Mouse (Mus musculus) liver, embryonic 16.5 days (tissue): Measurements from ENCODE around the gene Hexa. TPM values are rescaled to one million over a fixed set of nuclear protein-coding genes. Genes with fewer than 3 reads are reported as not detected.

Experiments
- ATAC-seq: fragments of 200-750 bp; cut with Nextera tagmentation; 2 replicates; pipeline ENCODE4 v1.8.0; 2017; ENCODE audit warnings: low read depth, mild to moderate bottlenecking, moderate number of reproducible peaks, moderate library complexity
- H3K27ac ChIP-seq: fragments of 300-500 bp; sonication (generic); 2 replicates; pipeline ENCODE4 v1.5.1; 2014; ENCODE audit warnings: mild to moderate bottlenecking, low read length
- H3K27me3 ChIP-seq: fragments of 300-500 bp; sonication (generic); 2 replicates; pipeline ENCODE4 v1.6.1; 2014; ENCODE audit warnings: low read depth, low read length, mixed read lengths; ENCODE audit not compliant: control insufficient read depth, insufficient read depth
- H3K36me3 ChIP-seq: fragments of 300-500 bp; sonication (generic); 2 replicates; pipeline ENCODE4 v1.6.1; 2014; ENCODE audit warnings: mild to moderate bottlenecking; ENCODE audit not compliant: control insufficient read depth, insufficient read depth
- H3K4me1 ChIP-seq: fragments of 300-500 bp; sonication (generic); 2 replicates; pipeline ENCODE4 v1.6.1; 2014; ENCODE audit warnings: low read depth, low read length, mixed read lengths; ENCODE audit not compliant: control insufficient read depth
- H3K4me2 ChIP-seq: fragments of 300-500 bp; sonication (generic); 2 replicates; pipeline ENCODE4 v1.6.1; 2014; ENCODE audit warnings: low read depth, low read length, mixed read lengths
- H3K4me3 ChIP-seq: fragments of 300-500 bp; sonication (generic); 2 replicates; pipeline ENCODE4 v1.5.1; 2014; ENCODE audit warnings: low read depth, mild to moderate bottlenecking, low read length
- H3K9ac ChIP-seq: fragments of 300-500 bp; sonication (generic); 2 replicates; pipeline ENCODE4 v1.6.1; 2014; ENCODE audit warnings: low read depth, low read length
- H3K9me3 ChIP-seq: fragments of 300-500 bp; sonication (generic); replicated peaks from 2 replicates; pipeline ENCODE4 v1.6.1; 2016; ENCODE audit warnings: low read length; ENCODE audit not compliant: control insufficient read depth
- WGBS: fragments of 180-500 bp; shearing (Covaris S2); extraction: QIAGEN DNeasy Blood & Tissue Kit; methylation state at CpG from one replicate; pipeline ENCODE4 v1.1.7; 2014; ENCODE audit not compliant: insufficient replicate concordance; 5-methylcytosine and 5-hydroxymethylcytosine counted together
- polyA plus RNA-seq: library from polyadenylated mRNA; unstranded; fragments of >200 nt; fragmentation: Nextera tagmentation; extraction: Ambion mirVana; gene quantifications from 2 replicates; pipeline ENCODE4 v1.2.1, GENCODE M21; 2015

Gene Hexa
- polyA plus RNA-seq, 1 experiment from 2014 or later: 38.7 TPM

DNA sequence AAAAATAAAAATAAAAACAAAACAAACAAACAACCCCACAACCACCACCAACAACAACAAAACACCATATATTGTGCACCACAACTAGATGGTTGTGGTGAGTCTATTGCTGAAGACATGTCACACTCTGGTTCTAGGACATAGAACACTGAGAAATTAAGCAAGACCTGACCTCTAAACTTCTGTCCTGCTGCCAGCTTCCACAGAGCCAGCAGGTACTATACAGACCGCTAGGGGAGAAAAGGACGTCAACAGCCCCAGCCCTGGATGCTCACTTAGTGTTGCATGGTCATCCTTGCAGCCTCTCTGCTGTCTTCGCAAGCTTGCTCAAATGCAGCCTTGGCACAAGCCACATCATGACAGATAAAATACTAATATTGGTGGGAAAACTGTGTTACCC lies 11.8 kb upstream of the Hexa start:
- 55% methylated on average over 3 of the region's 3 CpGs for WGBS

GRCm38 (mm10) chr9:59528274-59528673 lies 11.1 kb upstream of the Hexa start:
- no peaks in the 10 kb centered on the region for H3K27me3 ChIP-seq
- H3K36me3 ChIP-seq: no peaks in the 10 kb centered on the region
- no peak overlapping the region for H3K4me2 ChIP-seq
- 51% methylated on average over 2 of the region's 2 CpGs for WGBS
- no peak overlapping the region for H3K27ac ChIP-seq
- H3K4me3 ChIP-seq: no peak overlapping the region
- no peak for ATAC-seq
- H3K4me1 ChIP-seq: no peaks in the 10 kb centered on the region
- H3K9me3 ChIP-seq: no peaks in the 10 kb centered on the region
- H3K9ac ChIP-seq: no peak overlapping the region

More for the DNA sequence above, 11.8 kb upstream of the Hexa start:
- Histone ChIP-seq H3K9me3 (no peaks in the 10 kb centered on the region), H3K4me2 (no peak overlapping the region), H3K27me3 (no peaks in the 10 kb centered on the region), H3K27ac (no peak overlapping the region), H3K9ac (no peak overlapping the region), H3K4me3 (no peak overlapping the region), H3K36me3 (no peaks in the 10 kb centered on the region), H3K4me1 (no peaks in the 10 kb centered on the region; the same call in 1 of the 2 replicates)
- no peak for ATAC-seq

GRCm38 (mm10) chr9:59531645-59532044 lies 7.7 kb upstream of the Hexa start:
- Histone ChIP-seq H3K27ac (no peak overlapping the region), H3K36me3 (no peaks in the 10 kb centered on the region), H3K9me3 (no peaks in the 10 kb centered on the region), H3K27me3 (no peaks in the 10 kb centered on the region; the same call in 1 of the 2 replicates), H3K4me2 (no peak overlapping the region), H3K9ac (no peak overlapping the region), H3K4me3 (no peak overlapping the region), H3K4me1 (no peaks in the 10 kb centered on the region)
- 53% methylated on average over 5 of the region's 5 CpGs for WGBS
- no peak for ATAC-seq

DNA sequence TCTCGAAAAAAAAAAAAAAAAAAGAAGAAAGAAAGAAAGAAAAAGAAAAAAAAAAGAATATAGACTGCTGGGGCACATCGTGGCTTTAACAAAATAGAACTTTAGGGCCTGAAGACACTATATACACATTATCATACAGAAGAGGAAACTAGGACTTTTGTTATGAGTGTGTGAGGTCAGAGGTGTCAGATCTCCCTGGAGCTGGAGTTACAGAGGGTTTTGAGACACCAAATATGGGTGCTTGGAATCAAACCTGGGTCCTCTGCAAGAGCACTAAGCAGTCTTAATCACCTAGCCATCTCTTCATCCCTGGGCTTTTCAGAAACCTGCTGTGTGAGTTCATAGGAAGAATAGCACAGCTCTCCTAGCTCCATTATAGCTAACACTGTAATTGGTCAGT lies 5.9 kb upstream of the Hexa start:
- H3K27me3 ChIP-seq: no peaks in the 10 kb centered on the region; the same call in 1 of the 2 replicates
- WGBS: 33% methylated on average over 2 of the region's 2 CpGs
- no peak overlapping the region for H3K4me2 ChIP-seq
- H3K27ac ChIP-seq: no peak overlapping the region
- no peak for ATAC-seq
- H3K4me1 ChIP-seq: no peaks in the 10 kb centered on the region
- no peak overlapping the region for H3K9ac ChIP-seq
- no peaks in the 10 kb centered on the region for H3K9me3 ChIP-seq
- no peak overlapping the region for H3K4me3 ChIP-seq
- no peaks in the 10 kb centered on the region for H3K36me3 ChIP-seq

DNA sequence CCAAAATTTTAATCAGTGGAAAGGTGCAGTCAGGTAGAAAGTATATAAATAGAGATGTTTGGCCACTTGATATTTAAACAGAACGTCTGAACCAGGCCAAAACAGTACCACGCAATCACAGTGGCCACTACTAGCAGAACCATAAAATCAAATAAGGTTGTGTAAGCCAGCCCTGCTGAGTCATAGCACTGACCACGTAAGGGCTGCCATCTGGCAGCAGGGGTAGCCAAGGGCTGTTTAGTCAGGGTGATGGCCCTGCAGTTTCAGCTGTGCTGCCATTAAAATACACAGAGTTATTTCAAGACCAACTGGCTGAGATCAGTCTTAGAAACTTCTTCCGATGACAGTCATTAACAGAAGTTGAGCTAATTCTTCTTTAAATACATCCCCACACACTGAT lies 5.5 kb upstream of the Hexa start:
- WGBS: 49% methylated on average over 4 of the region's 4 CpGs

DNA sequence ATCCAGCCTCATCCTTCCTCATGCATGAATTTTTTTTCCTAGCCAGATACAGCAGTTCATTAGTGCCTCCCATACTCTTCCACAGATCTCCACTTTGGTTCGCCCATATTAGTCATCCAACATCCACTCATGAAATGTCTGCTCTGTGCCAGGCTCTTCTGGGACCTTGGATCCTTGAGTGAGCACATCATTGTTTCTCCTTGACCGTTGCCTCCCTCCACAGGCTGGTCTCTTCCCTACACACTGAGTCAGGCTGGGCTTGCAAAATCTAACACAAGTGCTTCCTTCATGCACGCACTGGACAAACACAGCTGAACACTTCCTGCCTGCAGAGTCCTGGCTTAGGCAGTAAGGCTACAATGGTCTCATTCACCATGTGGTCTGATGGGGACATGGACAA lies 1.7 kb upstream of the Hexa start:
- Histone ChIP-seq H3K9ac (no peak overlapping the region), H3K4me1 (no peaks in the 10 kb centered on the region; the same call in 1 of the 2 replicates), H3K27me3 (no peaks in the 10 kb centered on the region; the same call in 1 of the 2 replicates), H3K9me3 (no peaks in the 10 kb centered on the region), H3K36me3 (no peaks in the 10 kb centered on the region), H3K27ac (no peak overlapping the region), H3K4me3 (no peak overlapping the region), H3K4me2 (no peak overlapping the region)
- 60% methylated on average over 3 of the region's 3 CpGs for WGBS
- peak; percentile 33; the same call in 1 of the 2 replicates for ATAC-seq

More for the DNA sequence above, 5.5 kb upstream of the Hexa start:
- no peak overlapping the region for H3K4me2 ChIP-seq
- H3K4me3 ChIP-seq: no peak overlapping the region
- H3K27me3 ChIP-seq: no peaks in the 10 kb centered on the region; the same call in 1 of the 2 replicates
- H3K9ac ChIP-seq: no peak overlapping the region
- no peaks in the 10 kb centered on the region for H3K36me3 ChIP-seq
- H3K27ac ChIP-seq: no peak overlapping the region
- ATAC-seq: no peak
- no peaks in the 10 kb centered on the region; the same call in 1 of the 2 replicates for H3K4me1 ChIP-seq
- H3K9me3 ChIP-seq: no peaks in the 10 kb centered on the region

DNA sequence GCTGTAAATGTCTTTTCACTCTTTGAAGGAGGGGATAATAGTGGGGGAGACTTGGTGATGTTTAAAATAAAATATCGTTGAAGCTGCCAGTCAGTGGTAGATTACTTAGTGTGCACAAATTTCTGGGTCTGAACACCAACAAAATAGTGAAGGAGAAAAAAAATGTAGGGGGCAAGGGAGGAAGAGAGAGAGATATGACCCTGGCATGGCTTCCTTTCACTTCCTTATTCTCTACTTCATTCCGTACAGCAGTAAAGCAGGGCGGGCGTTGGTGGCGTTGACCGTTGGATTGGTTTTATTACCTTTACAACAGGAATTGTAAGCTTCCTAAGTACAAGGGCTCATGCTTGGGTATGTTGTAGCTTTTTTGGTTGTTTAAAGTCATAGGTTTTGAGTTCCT lies 2.3 kb downstream of the Hexa start:
- H3K27me3 ChIP-seq: no peaks in the 10 kb centered on the region; the same call in 1 of the 2 replicates
- H3K36me3 ChIP-seq: no peaks in the 10 kb centered on the region
- H3K4me2 ChIP-seq: peak overlapping the region; percentile 21; the same call in 1 of the 2 replicates
- no peak overlapping the region for H3K27ac ChIP-seq
- 46% methylated on average over 6 of the region's 6 CpGs for WGBS
- H3K9me3 ChIP-seq: no peaks in the 10 kb centered on the region
- no peak overlapping the region for H3K4me3 ChIP-seq
- no peaks in the 10 kb centered on the region; the same call in 1 of the 2 replicates for H3K4me1 ChIP-seq
- H3K9ac ChIP-seq: no peak overlapping the region
- no peak for ATAC-seq

DNA sequence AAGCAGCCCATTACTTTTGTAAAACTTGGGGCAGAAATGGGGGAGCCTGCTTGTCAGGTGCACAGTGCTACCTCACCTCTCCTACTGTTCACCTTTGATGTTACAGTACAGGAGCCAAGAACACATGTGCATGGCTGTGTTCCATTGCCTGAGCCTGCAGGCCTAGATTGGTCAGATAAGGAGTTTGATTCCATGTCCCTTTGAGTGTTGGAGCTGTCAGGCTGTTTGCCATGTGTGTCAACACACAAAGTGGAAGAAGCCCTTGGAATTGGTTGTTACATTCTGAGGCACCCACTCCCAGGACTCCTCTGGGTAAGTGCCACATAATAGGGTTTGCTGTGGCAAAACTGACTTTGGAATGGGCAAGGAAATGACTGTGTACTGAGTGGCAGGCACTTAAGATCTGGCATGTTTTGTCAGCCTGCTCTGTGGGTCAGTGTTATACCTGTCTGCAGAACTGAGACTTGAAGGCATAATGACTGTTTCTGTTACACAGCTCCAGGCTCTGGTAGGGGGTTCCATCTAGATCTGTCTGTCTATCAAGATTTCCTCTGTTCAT lies 3.5 kb downstream of the Hexa start:
- no peak for ATAC-seq
- Histone ChIP-seq H3K9ac (no peak overlapping the region), H3K27me3 (no peaks in the 10 kb centered on the region; the same call in 1 of the 2 replicates), H3K36me3 (no peaks in the 10 kb centered on the region), H3K27ac (no peak overlapping the region), H3K9me3 (no peaks in the 10 kb centered on the region), H3K4me3 (no peak overlapping the region), H3K4me1 (no peaks in the 10 kb centered on the region; the same call in 1 of the 2 replicates), H3K4me2 (no peak overlapping the region)

- Histone ChIP-seq H3K4me3 (no peak overlapping the region), H3K27ac (no peak overlapping the region), H3K9ac (no peak overlapping the region), H3K4me2 (no peak overlapping the region), H3K4me1 (no peaks in the 10 kb centered on the region; the same call in 1 of the 2 replicates), H3K9me3 (no peaks in the 10 kb centered on the region), H3K36me3 (no peaks in the 10 kb centered on the region), H3K27me3 (no peaks in the 10 kb centered on the region)
- ATAC-seq: peak; percentile 50; the same call in 1 of the 2 replicates
- 28% methylated on average over 5 of the region's 5 CpGs for WGBS
Observed at GRCm38 (mm10) chr9:59544739-59545138, 5.4 kb downstream of the Hexa start.
